Mouse (Mus musculus) CH12.LX (cell line): ENCODE measurements around the gene Btbd9.

Experiments
- CTCF ChIP-seq, 2 experiments: IDR thresholded peaks in 1 of 2; conservative IDR thresholded peaks in 1 of 2; 2 replicates each; pipeline ENCODE4 v1.5.1; 2011 to 2012; ENCODE audit warnings: low read depth in 2 of 2, low read length in 2 of 2, improper control_type of control experiment in 1 of 2, inconsistent platforms in 1 of 2, mild to moderate bottlenecking in 1 of 2, moderate library complexity in 1 of 2
- ETS1 ChIP-seq: conservative IDR thresholded peaks from 2 replicates; pipeline ENCODE4 v1.6.1; 2012; ENCODE audit warnings: low read depth, mild to moderate bottlenecking, inconsistent platforms, low read length, improper control_type of control experiment, moderate library complexity
- JUND ChIP-seq: conservative IDR thresholded peaks from 2 replicates; pipeline ENCODE4 v1.6.1; 2011; ENCODE audit warnings: low read depth, low read length, improper control_type of control experiment
- MAX ChIP-seq: IDR thresholded peaks from 2 replicates; pipeline ENCODE4 v1.6.1; 2011; ENCODE audit warnings: low read length, improper control_type of control experiment
- MAZ ChIP-seq: IDR thresholded peaks from 2 replicates; pipeline ENCODE4 v1.6.1; 2012; ENCODE audit warnings: low read depth, mild to moderate bottlenecking, inconsistent platforms, low read length, improper control_type of control experiment, moderate library complexity
- MYC ChIP-seq: IDR thresholded peaks from 2 replicates; pipeline ENCODE4 v1.6.1; 2011; ENCODE audit warnings: low read depth, mild to moderate bottlenecking, improper control_type of control experiment, low read length
- RAD21 ChIP-seq: IDR thresholded peaks from 2 replicates; pipeline ENCODE4 v1.6.1; 2011; ENCODE audit warnings: low read depth, mild to moderate bottlenecking, low read length, improper control_type of control experiment, moderate library complexity
- TCF12 ChIP-seq: IDR thresholded peaks from 2 replicates; pipeline ENCODE4 v1.6.1; 2014; ENCODE audit warnings: low read depth, mild to moderate bottlenecking, inconsistent platforms, low read length, improper control_type of control experiment

DNA sequence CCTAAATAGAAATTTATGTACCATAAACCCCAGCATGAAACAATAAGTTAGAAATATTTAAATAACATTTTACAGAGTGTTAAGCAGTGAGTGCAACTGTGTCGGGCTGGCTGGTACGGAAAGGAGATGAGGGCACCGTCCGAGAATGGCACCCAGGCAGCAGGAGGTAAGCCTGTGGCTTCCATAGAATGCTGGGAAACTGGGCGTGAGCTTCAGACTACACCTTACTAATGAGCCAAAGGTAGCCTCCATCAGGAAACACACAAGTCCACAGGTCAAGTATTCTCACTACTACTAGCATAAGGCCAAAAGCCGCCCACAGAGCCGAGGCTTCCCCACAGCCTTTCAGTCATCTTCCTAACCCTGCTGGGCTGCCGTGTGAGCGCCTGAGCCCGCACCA is 144.2 kb downstream of the Btbd9 start:
- TF ChIP-seq JUND (no peak), MAX (no peak), CTCF (conservative IDR thresholded peaks at IDR 0.05 in 1 of 2, IDR thresholded peaks at IDR 0.05 in 1 of 2; ENCODE audit: low read depth in 2 of 2, low read length in 2 of 2) (no peak), TCF12 (no peak), RAD21 (no peak), MAZ (no peak), ETS1 (no peak), MYC (no peak)
